Mouse (Mus musculus) MEL (cell line): ENCODE data around the gene Acsl5. TPM values are rescaled to one million over a fixed set of nuclear protein-coding genes. Genes with fewer than 3 reads are reported as not detected.

Experiments used
- DNase-seq: peaks from one replicate; pipeline ENCODE4 v3.0.0; 2011; ENCODE audit warnings: low read depth, low spot score
- H3K27ac ChIP-seq: 2 replicates; pipeline ENCODE4 v1.5.1; 2012; ENCODE audit warnings: low read depth, mild to moderate bottlenecking, control low read depth, low read length, moderate library complexity; ENCODE audit not compliant: control insufficient read depth
- H3K27me3 ChIP-seq, 2 experiments: fragments of 150-350 bp in 1 of 2; sonication (generic) in 1 of 2; 2 replicates each; pipeline ENCODE4 v1.6.1; 2012; ENCODE audit warnings: low read length in 2 of 2, mild to moderate bottlenecking in 2 of 2, improper control_type of control experiment in 1 of 2, moderate library complexity in 1 of 2; ENCODE audit not compliant: insufficient read depth in 2 of 2, control insufficient read depth in 1 of 2
- H3K36me3 ChIP-seq, 2 experiments: 2 replicates each; pipeline ENCODE4 v1.6.1; 2012 to 2014; ENCODE audit warnings: low read length in 2 of 2, improper control_type of control experiment in 1 of 2, inconsistent platforms in 1 of 2, mild to moderate bottlenecking in 1 of 2; ENCODE audit not compliant: insufficient read depth in 2 of 2, control insufficient read depth in 1 of 2
- H3K4me1 ChIP-seq, 2 experiments: fragments of 150-350 bp in 1 of 2; sonication (generic) in 1 of 2; 2 replicates each; pipeline ENCODE4 v1.6.1; 2012; ENCODE audit warnings: low read length in 2 of 2, improper control_type of control experiment in 1 of 2, mild to moderate bottlenecking in 1 of 2; ENCODE audit not compliant: insufficient read depth in 2 of 2, control insufficient read depth in 1 of 2
- H3K4me3 ChIP-seq, 2 experiments: fragments of 150-350 bp in 1 of 2; sonication (generic) in 1 of 2; 2 replicates each; pipeline ENCODE4 v1.5.1; 2012; ENCODE audit warnings: low read depth in 2 of 2, low read length in 2 of 2, mild to moderate bottlenecking in 2 of 2, moderate library complexity in 2 of 2, control low read depth in 1 of 2, improper control_type of control experiment in 1 of 2; ENCODE audit not compliant: control insufficient read depth in 1 of 2, insufficient read depth in 1 of 2
- H3K79me2 ChIP-seq: 2 replicates; pipeline ENCODE4 v1.6.1; 2012; ENCODE audit warnings: mild to moderate bottlenecking, low read length, moderate library complexity; ENCODE audit not compliant: control insufficient read depth, poor library complexity, insufficient read depth
- H3K9ac ChIP-seq: 2 replicates; pipeline ENCODE4 v1.6.1; 2012; ENCODE audit warnings: low read depth, mild to moderate bottlenecking, control low read depth, low read length, moderate library complexity; ENCODE audit not compliant: control insufficient read depth, poor library complexity, severe bottlenecking
- H3K9me3 ChIP-seq: fragments of 150-350 bp; sonication (generic); replicated peaks from 2 replicates; pipeline ENCODE4 v1.6.1; 2012; ENCODE audit warnings: mild to moderate bottlenecking, low read length, improper control_type of control experiment, moderate library complexity; ENCODE audit not compliant: insufficient read depth
- CTCF ChIP-seq, 3 experiments: IDR thresholded peaks in 2 of 3; conservative IDR thresholded peaks in 1 of 3; 2 replicates each; pipeline ENCODE4 v1.5.1; 2011 to 2012; ENCODE audit warnings: low read length in 3 of 3, low read depth in 2 of 3, mild to moderate bottlenecking in 2 of 3, improper control_type of control experiment in 1 of 3, inconsistent platforms in 1 of 3, mixed read lengths in 1 of 3, moderate library complexity in 1 of 3; ENCODE audit not compliant: control insufficient read depth in 1 of 3, insufficient read depth in 1 of 3, poor library complexity in 1 of 3, severe bottlenecking in 1 of 3
- E2F4 ChIP-seq: IDR thresholded peaks from 2 replicates; pipeline ENCODE4 v1.6.1; 2011; ENCODE audit warnings: low read depth, low read length, improper control_type of control experiment, borderline replicate concordance
- EP300 ChIP-seq, 2 experiments: IDR thresholded peaks; 2 replicates each; pipeline ENCODE4 v1.6.1; 2011; ENCODE audit warnings: improper control_type of control experiment in 2 of 2, low read length in 2 of 2, low read depth in 1 of 2, mild to moderate bottlenecking in 1 of 2
- ETS1 ChIP-seq: IDR thresholded peaks from 2 replicates; pipeline ENCODE4 v1.6.1; 2012; ENCODE audit warnings: low read depth, mild to moderate bottlenecking, inconsistent platforms, low read length, improper control_type of control experiment, moderate library complexity
- GABPA ChIP-seq: IDR thresholded peaks from 2 replicates; pipeline ENCODE4 v1.6.1; 2012; ENCODE audit warnings: low read depth, mild to moderate bottlenecking, inconsistent platforms, low read length, improper control_type of control experiment, moderate library complexity
- HCFC1 ChIP-seq: IDR thresholded peaks from 2 replicates; pipeline ENCODE4 v1.6.1; 2012; ENCODE audit warnings: low read depth, mild to moderate bottlenecking, inconsistent platforms, low read length, improper control_type of control experiment, moderate library complexity
- JUND ChIP-seq: IDR thresholded peaks from 2 replicates; pipeline ENCODE4 v1.6.1; 2011; ENCODE audit warnings: low read depth, mild to moderate bottlenecking, improper control_type of control experiment, low read length
- MAZ ChIP-seq: IDR thresholded peaks from 2 replicates; pipeline ENCODE4 v1.6.1; 2012; ENCODE audit warnings: low read depth, mild to moderate bottlenecking, inconsistent platforms, low read length, improper control_type of control experiment
- MXI1 ChIP-seq: IDR thresholded peaks from 2 replicates; pipeline ENCODE4 v1.6.1; 2011; ENCODE audit warnings: mild to moderate bottlenecking, low read depth, low read length, improper control_type of control experiment
- NELFE ChIP-seq: IDR thresholded peaks from 2 replicates; pipeline ENCODE4 v1.6.1; 2011; ENCODE audit warnings: low read depth, low read length, improper control_type of control experiment
- POLR2A ChIP-seq, 2 experiments: IDR thresholded peaks; 2 replicates each; pipeline ENCODE4 v1.6.1; 2011 to 2012; ENCODE audit warnings: low read length in 2 of 2, mild to moderate bottlenecking in 2 of 2, control low read depth in 1 of 2, improper control_type of control experiment in 1 of 2, low read depth in 1 of 2, moderate library complexity in 1 of 2; ENCODE audit not compliant: control insufficient read depth in 1 of 2, insufficient read depth in 1 of 2, poor library complexity in 1 of 2
- POLR2AphosphoS2 ChIP-seq: IDR thresholded peaks from 2 replicates; pipeline ENCODE4 v1.6.1; 2011; ENCODE audit warnings: low read length, improper control_type of control experiment
- POLR2AphosphoS5 ChIP-seq: IDR thresholded peaks from 2 replicates; pipeline ENCODE4 v1.6.1; 2012; ENCODE audit warnings: low read depth, borderline replicate concordance, mild to moderate bottlenecking, inconsistent platforms, low read length, moderate library complexity, mixed read lengths
- TBP ChIP-seq: IDR thresholded peaks from 2 replicates; pipeline ENCODE4 v1.8.0; 2011; ENCODE audit warnings: low read depth, low read length, improper control_type of control experiment
- UBTF ChIP-seq: IDR thresholded peaks from 2 replicates; pipeline ENCODE4 v1.6.1; 2012; ENCODE audit warnings: low read depth, mild to moderate bottlenecking, inconsistent platforms, low read length, improper control_type of control experiment, moderate library complexity, borderline replicate concordance; ENCODE audit not compliant: insufficient read depth
- USF1 ChIP-seq: IDR thresholded peaks from 2 replicates; pipeline ENCODE4 v1.6.1; 2014; ENCODE audit warnings: low read depth, mild to moderate bottlenecking, inconsistent platforms, low read length, improper control_type of control experiment, moderate library complexity
- USF2 ChIP-seq, 2 experiments: IDR thresholded peaks; 2 replicates each; pipeline ENCODE4 v1.6.1; 2011 to 2012; ENCODE audit warnings: improper control_type of control experiment in 2 of 2, low read length in 2 of 2, borderline replicate concordance in 1 of 2, inconsistent platforms in 1 of 2, low read depth in 1 of 2, mild to moderate bottlenecking in 1 of 2; ENCODE audit not compliant: insufficient read depth in 1 of 2
- ZC3H11A ChIP-seq: IDR thresholded peaks from 2 replicates; pipeline ENCODE4 v1.6.1; 2012; ENCODE audit warnings: low read depth, mild to moderate bottlenecking, inconsistent platforms, low read length, improper control_type of control experiment
- ZKSCAN1 ChIP-seq: IDR thresholded peaks from 2 replicates; pipeline ENCODE4 v1.6.1; 2012; ENCODE audit warnings: low read depth, mild to moderate bottlenecking, inconsistent platforms, low read length, improper control_type of control experiment, moderate library complexity
- ZMIZ1 ChIP-seq: IDR thresholded peaks from 2 replicates; pipeline ENCODE4 v1.6.1; 2012; ENCODE audit warnings: low read depth, mild to moderate bottlenecking, inconsistent platforms, low read length, improper control_type of control experiment, moderate library complexity
- polyA plus RNA-seq, 2 experiments: library from polyadenylated mRNA; stranded (reverse) in 1 of 2; unstranded in 1 of 2; fragments of >175 nt in 1 of 2; fragments of >200 nt in 1 of 2; gene quantifications; 2 replicates each; pipeline versions ENCODE4 v1.2.1 to v1.2.4; 2012; ENCODE audit warnings: low replicate concordance in 2 of 2, low read depth in 1 of 2; ENCODE audit not compliant: insufficient read length in 2 of 2, insufficient read depth in 1 of 2, missing spikeins in 1 of 2
- total RNA-seq: library from RNA; depleted of rRNA; stranded (reverse); fragments of 300-350 nt; gene quantifications from 2 replicates; pipeline ENCODE4 v1.2.3, GENCODE M21; 2012

Gene Acsl5
- total and polyA plus RNA-seq, 3 experiments, result 223 to 318 TPM; not detected in 1

- Histone ChIP-seq H3K9ac (no peak overlapping the region), H3K4me3 (no peak overlapping the region), H3K27me3 (no peaks in the 10 kb centered on the region), H3K4me1 (no peaks in the 10 kb centered on the region), H3K9me3 (no peaks in the 10 kb centered on the region), H3K27ac (no peak overlapping the region), H3K36me3 (no peaks in the 10 kb centered on the region), H3K79me2 (no peaks in the 10 kb centered on the region)
- DNase-seq, result no peak
- TF ChIP-seq USF2 (IDR thresholded peaks at IDR 0.05; ENCODE audit: borderline replicate concordance in 1 of 2, insufficient read depth in 1 of 2, low read depth in 1 of 2, low read length in 2 of 2) (no peak), TBP (no peak), HCFC1 (no peak), UBTF (no peak), MAZ (no peak), EP300 (IDR thresholded peaks at IDR 0.05; ENCODE audit: low read depth in 1 of 2, low read length in 2 of 2) (no peak), CTCF (IDR thresholded peaks at IDR 0.05 in 2 of 3, conservative IDR thresholded peaks at IDR 0.05 in 1 of 3; ENCODE audit: control insufficient read depth in 1 of 3, insufficient read depth in 1 of 3, low read depth in 2 of 3, low read length in 3 of 3, poor library complexity in 1 of 3, severe bottlenecking in 1 of 3) (no peak), POLR2AphosphoS5 (no peak), ZKSCAN1 (no peak), POLR2AphosphoS2 (no peak), ZC3H11A (no peak), ZMIZ1 (no peak), GABPA (no peak), NELFE (no peak)
These were observed 19.6 kb upstream of the Acsl5 start for GRCm38 (mm10) chr19:55232136-55232535.

GRCm38 (mm10) chr19:55236026-55236425 lies 15.7 kb upstream of the Acsl5 start:
- Histone ChIP-seq H3K4me1 (no peaks in the 10 kb centered on the region), H3K9me3 (no peaks in the 10 kb centered on the region), H3K36me3 (no peaks in the 10 kb centered on the region), H3K4me3 (no peak overlapping the region), H3K9ac (no peak overlapping the region), H3K27me3 (no peaks in the 10 kb centered on the region), H3K79me2 (no peaks in the 10 kb centered on the region)
- no peak for DNase-seq
- TF ChIP-seq POLR2AphosphoS5 (no peak), ZMIZ1 (no peak), ETS1 (no peak), E2F4 (no peak), JUND (no peak), MXI1 (no peak), POLR2A (IDR thresholded peaks at IDR 0.05; ENCODE audit: control insufficient read depth in 1 of 2, insufficient read depth in 1 of 2, low read depth in 1 of 2, low read length in 2 of 2, poor library complexity in 1 of 2) (no peak), HCFC1 (no peak), USF1 (no peak)
- TF ChIP-seq, all 39 proteins: peak for 0
- H3K27ac ChIP-seq, result no peak overlapping the region
